Mouse (Mus musculus) midbrain, embryonic 15.5 days (tissue): Measurements from ENCODE around the gene Zfp563. TPM values are rescaled to one million over a fixed set of nuclear protein-coding genes. Genes with fewer than 3 reads are reported as not detected.

ENCODE experiments used
- polyA plus RNA-seq: library from polyadenylated mRNA; unstranded; fragments of >200 nt; fragmentation: Nextera tagmentation; extraction: Ambion mirVana; gene quantifications from 2 replicates; pipeline ENCODE4 v1.2.1, GENCODE M21; 2015

Zfp563 gene
- polyA plus RNA-seq, 1 experiment from 2014 or later, result 24.0 TPM

Other genes with a start within 250 kb of the Zfp563 start
- gene Zfp870, start 197.7 kb upstream of the Zfp563 start, polyA plus RNA-seq, result 7.4 and 7.9 TPM in 2 replicates
- gene Cyp4f14, start 172.0 kb upstream of the Zfp563 start, polyA plus RNA-seq, result 0.10 and 0.18 TPM in 2 replicates
- gene Cyp4f13, start 141.9 kb upstream of the Zfp563 start, polyA plus RNA-seq, result 7.7 and 8.7 TPM in 2 replicates
- 8.1 and 8.4 TPM in 2 replicates for gene Zfp472, start 123.5 kb upstream of the Zfp563 start, polyA plus RNA-seq
- 23.6 and 24.0 TPM in 2 replicates for gene Zfp952, start 96.2 kb upstream of the Zfp563 start, polyA plus RNA-seq
- gene Zfp763, start 55.9 kb upstream of the Zfp563 start, polyA plus RNA-seq, result 28.7 and 29.5 TPM in 2 replicates
- gene 4921501E09Rik, start 21.3 kb upstream of the Zfp563 start, polyA plus RNA-seq, result not detected in 2 replicates
- 0.34 and 0.50 TPM in 2 replicates for gene Morc2b, start 50.4 kb downstream of the Zfp563 start, polyA plus RNA-seq
- gene Olfr55, start 79.1 kb downstream of the Zfp563 start, polyA plus RNA-seq, result not detected in 2 replicates
- gene Olfr239, start 102.0 kb downstream of the Zfp563 start, polyA plus RNA-seq, result 0.12 TPM in 1 of 2 replicates, not detected in the other
- gene Olfr1564, start 132.4 kb downstream of the Zfp563 start, polyA plus RNA-seq, result not detected in 2 replicates
- 25.7 and 28.0 TPM in 2 replicates for gene Zfp955a, start 165.8 kb downstream of the Zfp563 start, polyA plus RNA-seq
- 0.04 TPM in 2 replicates for gene Olfr63, start 175.4 kb downstream of the Zfp563 start, polyA plus RNA-seq
- gene Zfp955b, start 200.2 kb downstream of the Zfp563 start, polyA plus RNA-seq, result 21.5 TPM in 2 replicates